Mouse (Mus musculus) neural tube, postnatal 0 days (tissue): ENCODE measurements around the gene Hypm. TPM values are rescaled to one million over a fixed set of nuclear protein-coding genes. Genes with fewer than 3 reads are reported as not detected.

Experiments
- polyA plus RNA-seq: library from polyadenylated mRNA; unstranded; fragments of >200 nt; fragmentation: Nextera tagmentation; extraction: Ambion mirVana; gene quantifications from 2 replicates; pipeline ENCODE4 v1.2.1, GENCODE M21; 2015

Hypm gene
- polyA plus RNA-seq, result not detected in 2 replicates

DNA sequence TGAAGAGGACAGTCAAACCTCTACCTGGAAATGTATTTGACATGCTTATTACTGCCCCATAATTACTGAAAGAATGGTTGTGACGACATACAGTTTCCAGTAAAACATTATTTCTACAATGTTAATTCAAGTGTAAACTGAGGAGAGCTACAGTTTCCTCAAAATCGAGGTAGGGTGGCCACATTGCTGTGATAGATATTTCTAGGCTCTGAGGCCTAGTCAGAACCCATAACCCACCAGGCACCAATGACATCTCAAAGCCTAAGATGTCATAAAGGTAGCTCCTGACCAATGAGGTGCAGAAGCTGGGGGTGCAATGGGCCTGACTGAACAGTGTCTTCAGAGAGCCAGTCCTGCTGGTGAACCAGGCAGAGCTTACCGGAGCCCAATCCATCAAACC is at the start of gene Hypm:
Hypm (plus strand) TSS at position 301 of the 400 bp plus-strand sequence.

DNA sequence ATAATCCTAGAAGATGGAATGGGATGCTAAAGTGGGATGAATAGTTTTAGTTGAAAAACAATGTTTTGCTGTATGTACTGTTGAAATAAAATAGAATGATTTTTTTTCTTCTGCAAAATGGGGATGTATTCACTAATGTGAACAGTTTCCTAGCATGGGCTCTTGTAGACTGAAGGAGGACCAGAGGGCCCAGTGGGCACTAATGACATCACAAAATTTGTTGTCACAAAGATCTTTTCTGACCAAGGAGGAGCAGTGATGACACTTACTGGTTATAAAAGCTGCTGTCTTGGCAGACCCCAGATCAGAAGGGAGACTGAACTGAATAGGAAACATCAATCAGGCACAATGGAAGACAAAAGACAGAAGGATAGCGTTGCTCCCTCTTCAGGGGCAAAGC is 2.7 kb downstream of the Hypm start, which contains the start of gene H2al3:
H2al3 (plus strand) TSS at position 301 of the 400 bp plus-strand sequence.

DNA sequence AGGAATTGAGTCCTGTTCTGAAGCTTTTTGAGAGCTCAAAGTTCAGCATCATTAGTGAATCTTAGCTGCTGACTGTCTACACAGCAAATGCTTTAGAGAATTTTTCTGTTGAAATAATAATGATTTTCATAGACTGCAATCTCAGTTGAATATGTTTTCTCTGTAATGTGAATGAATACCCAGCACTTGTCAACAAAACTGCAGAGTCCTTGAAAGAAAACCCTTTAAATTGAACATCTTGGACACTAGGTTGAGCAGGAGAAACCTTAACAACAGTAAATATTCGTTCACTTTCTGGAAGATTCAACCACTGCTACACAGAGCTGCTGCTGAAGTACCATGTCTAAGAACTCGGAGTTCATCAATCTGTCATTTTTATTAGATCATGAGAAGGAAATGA is 38.6 kb downstream of the Hypm start, which contains the start of gene Sytl5:
Sytl5 (plus strand) TSS at position 301 of the 400 bp plus-strand sequence.

Other genes starting within 250 kb of the Hypm start
- 85.5 and 91.6 TPM in 2 replicates for gene Dynlt3, start 183.9 kb upstream of the Hypm start, polyA plus RNA-seq
- gene H2al3, start 2.8 kb downstream of the Hypm start, polyA plus RNA-seq, result not detected in 2 replicates
- gene Sytl5, start 38.7 kb downstream of the Hypm start, polyA plus RNA-seq, result 0.57 and 0.88 TPM in 2 replicates